Mouse (Mus musculus) CH12.LX (cell line): ENCODE measurements around the gene Klhl35.

ENCODE experiments used
- CTCF ChIP-seq, 2 experiments: IDR thresholded peaks in 1 of 2; conservative IDR thresholded peaks in 1 of 2; 2 replicates each; pipeline ENCODE4 v1.5.1; 2011 to 2012; ENCODE audit warnings: low read depth in 2 of 2, low read length in 2 of 2, improper control_type of control experiment in 1 of 2, inconsistent platforms in 1 of 2, mild to moderate bottlenecking in 1 of 2, moderate library complexity in 1 of 2
- E2F4 ChIP-seq: IDR thresholded peaks from 2 replicates; pipeline ENCODE4 v1.6.1; 2011; ENCODE audit warnings: low read depth, low read length, improper control_type of control experiment; ENCODE audit not compliant: insufficient replicate concordance
- EP300 ChIP-seq: IDR thresholded peaks from 2 replicates; pipeline ENCODE4 v1.6.1; 2011; ENCODE audit warnings: low read length, improper control_type of control experiment
- ETS1 ChIP-seq: conservative IDR thresholded peaks from 2 replicates; pipeline ENCODE4 v1.6.1; 2012; ENCODE audit warnings: low read depth, mild to moderate bottlenecking, inconsistent platforms, low read length, improper control_type of control experiment, moderate library complexity
- JUND ChIP-seq: conservative IDR thresholded peaks from 2 replicates; pipeline ENCODE4 v1.6.1; 2011; ENCODE audit warnings: low read depth, low read length, improper control_type of control experiment
- MEF2A ChIP-seq: IDR thresholded peaks from 2 replicates; pipeline ENCODE4 v1.6.1; 2014; ENCODE audit warnings: low read depth, mild to moderate bottlenecking, inconsistent platforms, low read length, improper control_type of control experiment, borderline replicate concordance
- POLR2A ChIP-seq: IDR thresholded peaks from 2 replicates; pipeline ENCODE4 v1.6.1; 2011; ENCODE audit warnings: low read depth, mild to moderate bottlenecking, improper control_type of control experiment, low read length
- RAD21 ChIP-seq: IDR thresholded peaks from 2 replicates; pipeline ENCODE4 v1.6.1; 2011; ENCODE audit warnings: low read depth, mild to moderate bottlenecking, low read length, improper control_type of control experiment, moderate library complexity
- TBP ChIP-seq: conservative IDR thresholded peaks from 2 replicates; pipeline ENCODE4 v1.6.1; 2011; ENCODE audit warnings: low read depth, low read length, improper control_type of control experiment
- ZNF384 ChIP-seq: IDR thresholded peaks from 2 replicates; pipeline ENCODE4 v1.6.1; 2012; ENCODE audit warnings: low read depth, low read length, improper control_type of control experiment, inconsistent platforms

DNA sequence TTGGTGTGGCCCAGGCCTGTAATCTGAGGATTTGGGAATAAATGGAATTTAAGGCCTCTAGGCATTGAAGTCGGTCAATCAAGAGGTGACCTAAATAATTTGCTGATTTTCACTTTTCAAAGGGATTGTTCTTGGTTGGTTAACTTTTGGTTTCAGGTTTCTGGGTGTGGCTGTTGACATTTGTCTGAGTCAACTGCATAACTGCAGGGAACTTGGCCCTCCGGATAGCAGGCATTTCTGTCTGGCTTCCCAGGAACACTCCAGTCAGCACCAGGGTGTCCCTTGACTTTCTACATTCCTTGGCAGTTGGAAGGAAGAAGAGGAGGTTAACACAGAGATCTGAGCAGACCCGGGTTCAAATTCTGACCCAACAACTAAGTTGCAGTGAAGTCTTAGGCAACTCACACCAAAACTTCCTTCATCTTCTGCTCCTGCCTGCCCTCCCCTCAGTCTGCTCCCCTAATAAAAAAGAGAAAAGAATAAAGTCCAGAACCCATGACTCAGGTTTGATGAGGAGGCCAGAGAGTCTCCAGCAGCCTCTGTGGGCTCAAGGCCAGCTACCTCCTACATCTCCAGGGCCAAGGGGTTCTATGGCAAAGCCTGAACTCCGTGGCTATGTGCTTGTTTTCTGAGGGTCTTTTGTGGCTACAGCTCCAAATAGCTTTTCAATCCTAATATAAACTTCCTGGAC, 53.3 kb downstream of the Klhl35 start:
- TF ChIP-seq TBP = no peak
- TF ChIP-seq MEF2A = no peak
- TF ChIP-seq ETS1 = no peak
- no peak for TF ChIP-seq CTCF (conservative IDR thresholded peaks at IDR 0.05 in 1 of 2, IDR thresholded peaks at IDR 0.05 in 1 of 2; ENCODE audit: low read depth in 2 of 2, low read length in 2 of 2)
- TF ChIP-seq POLR2A = no peak
- no peak for TF ChIP-seq E2F4
- no peak for TF ChIP-seq RAD21
- TF ChIP-seq EP300 = no peak
- no peak for TF ChIP-seq JUND
- TF ChIP-seq ZNF384 = no peak
